Mouse (Mus musculus) CD4-positive helper T cell, adult 2 months (primary cell): Measurements from ENCODE around the gene Ano3.
"Not testable (repeated sequence)": the region's sequence is repeated elsewhere in the genome, so short reads cannot be mapped to it uniquely, and the experiment has no call there.

ENCODE experiments used
- DNase-seq: peaks from one replicate; pipeline ENCODE4 v3.0.0-alpha.2; 2012; ENCODE audit warnings: low read depth, missing footprints, low spot score

The Ano3 gene

DNA sequence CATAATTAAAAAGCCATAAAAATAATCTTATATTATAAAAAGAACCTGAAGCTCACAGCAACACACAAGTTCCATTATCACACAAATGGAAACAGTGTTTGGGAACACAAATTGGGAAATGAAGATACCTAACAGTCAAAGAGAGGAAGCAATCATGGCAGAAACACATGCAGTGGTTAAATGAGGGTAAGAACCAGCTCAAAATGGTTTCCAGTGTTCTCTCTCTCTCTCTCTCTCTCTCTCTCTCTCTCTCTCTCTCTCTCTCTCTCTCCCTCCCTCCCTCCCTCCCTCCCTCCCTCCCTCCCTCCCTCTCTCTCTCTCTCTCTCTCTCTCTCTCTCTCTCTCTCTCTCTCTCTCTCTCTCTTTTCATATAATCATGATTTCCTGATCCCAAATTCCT is at the start of gene Ano3:
Ano3 (minus strand) TSS at position 101 of the 400 bp plus-strand sequence.
- DNase-seq = not testable (repeated sequence)

DNA sequence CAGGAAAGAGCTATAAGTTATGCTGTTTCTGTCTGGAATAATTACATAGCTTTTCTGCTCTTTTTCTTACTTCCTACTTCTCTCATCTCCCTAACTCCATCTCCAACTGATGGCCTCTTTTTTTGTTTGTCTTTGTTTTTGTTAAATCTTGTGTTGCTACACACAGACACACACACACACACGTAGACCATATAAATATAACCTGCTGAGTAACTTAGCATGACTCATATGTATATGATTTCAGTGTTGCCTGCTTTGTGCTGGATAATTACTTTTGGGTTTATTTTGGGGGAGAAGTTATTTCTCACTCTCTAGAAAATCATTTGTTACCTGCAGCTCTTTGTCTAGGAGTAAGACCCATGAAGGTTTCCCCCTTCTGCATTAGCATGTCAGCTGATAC is 39.3 kb upstream of the Ano3 start:
- no peak for DNase-seq

DNA sequence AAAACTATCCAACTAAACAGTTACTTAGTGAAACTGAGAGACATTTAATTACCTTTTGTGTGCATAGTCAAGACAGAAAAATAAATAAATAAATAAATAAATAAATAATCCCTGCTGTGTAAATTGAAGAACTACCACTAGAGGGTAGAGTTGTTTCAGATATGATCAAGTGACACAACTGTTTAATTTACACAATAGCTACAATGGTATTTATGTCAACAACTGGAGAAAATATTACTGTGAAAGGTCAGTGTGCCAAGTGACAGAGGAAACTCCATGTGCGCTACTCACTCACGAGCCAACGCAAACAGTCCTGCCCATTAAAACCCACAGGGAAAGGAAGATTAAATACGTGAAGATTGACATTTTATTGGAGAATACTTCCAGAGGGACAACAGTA is 38.8 kb upstream of the Ano3 start:
- no peak for DNase-seq

DNA sequence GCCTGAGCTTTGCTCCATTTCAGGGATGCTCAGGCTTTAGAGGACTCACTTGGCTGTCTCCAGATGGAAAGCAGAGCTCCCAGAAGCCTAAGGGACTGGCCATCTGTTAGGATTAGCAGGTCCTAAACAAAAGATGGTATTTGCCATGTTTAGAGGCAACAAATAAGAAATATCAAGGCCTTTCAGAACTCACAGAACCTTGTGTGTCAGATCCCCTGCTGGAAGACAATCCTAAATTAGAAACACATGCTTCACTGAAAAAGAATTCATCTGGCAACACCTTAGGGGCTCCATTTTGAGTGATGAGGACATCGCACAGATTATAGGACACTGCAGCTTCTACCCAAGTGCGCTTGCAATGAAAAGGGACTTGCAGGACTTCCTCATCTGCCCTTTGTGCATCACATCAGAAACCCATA is 35.1 kb upstream of the Ano3 start:
- no peak for DNase-seq

DNA sequence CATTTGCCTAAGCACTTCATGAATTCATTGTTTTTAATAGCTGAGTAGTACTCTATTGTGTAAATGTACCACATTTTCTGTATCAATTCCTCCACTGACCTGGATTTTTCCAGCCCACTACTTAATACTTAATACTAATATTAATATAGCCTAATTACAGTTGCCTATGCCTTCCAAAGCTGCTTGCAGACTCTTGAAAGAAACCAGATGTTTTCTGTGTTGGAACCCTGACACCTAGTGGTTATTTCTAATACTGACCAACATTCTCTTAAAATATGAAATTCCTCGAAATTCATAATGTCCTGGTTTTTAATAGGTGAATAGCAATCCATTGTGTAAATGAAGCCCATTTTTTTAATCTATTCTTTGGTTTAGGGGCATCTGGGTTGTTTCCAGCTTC is 31.0 kb upstream of the Ano3 start:
- no peak for DNase-seq

DNA sequence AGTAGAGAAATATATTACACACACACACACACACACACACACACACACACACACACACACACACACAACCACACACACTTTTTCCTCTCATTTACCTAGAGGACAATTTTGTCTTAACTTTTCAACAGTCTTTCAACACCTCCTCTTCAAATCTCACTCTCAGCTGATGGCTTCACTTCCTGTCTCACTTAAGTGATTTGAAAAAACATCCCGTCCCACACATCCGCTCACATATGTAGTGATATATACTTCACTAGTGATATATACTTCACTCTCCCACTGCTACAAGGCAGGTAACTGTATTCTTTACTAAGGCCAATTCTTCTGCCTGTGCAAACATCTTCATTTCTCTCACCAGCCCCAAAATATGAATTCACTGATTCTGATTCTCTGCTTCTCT is 28.9 kb upstream of the Ano3 start:
- DNase-seq = no peak

DNA sequence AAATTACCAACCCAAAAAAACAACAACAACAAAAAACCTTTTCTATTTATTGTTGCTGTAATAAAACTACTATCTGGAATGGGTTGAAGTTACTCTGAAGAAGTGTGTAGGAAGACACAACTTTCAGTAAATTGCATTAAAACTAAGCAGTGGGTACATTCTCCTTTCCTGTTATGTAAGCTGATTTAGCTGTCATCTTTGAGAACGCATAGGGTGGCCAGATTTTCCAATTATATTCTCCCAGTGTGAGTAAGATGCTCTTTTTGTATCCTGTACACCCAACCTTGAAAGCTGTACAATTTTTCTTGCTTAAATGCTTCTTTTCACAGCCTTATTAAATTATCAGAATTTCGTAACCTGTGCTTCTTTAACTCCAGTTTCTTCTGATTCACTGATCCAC is 26.1 kb upstream of the Ano3 start:
- DNase-seq = no peak

DNA sequence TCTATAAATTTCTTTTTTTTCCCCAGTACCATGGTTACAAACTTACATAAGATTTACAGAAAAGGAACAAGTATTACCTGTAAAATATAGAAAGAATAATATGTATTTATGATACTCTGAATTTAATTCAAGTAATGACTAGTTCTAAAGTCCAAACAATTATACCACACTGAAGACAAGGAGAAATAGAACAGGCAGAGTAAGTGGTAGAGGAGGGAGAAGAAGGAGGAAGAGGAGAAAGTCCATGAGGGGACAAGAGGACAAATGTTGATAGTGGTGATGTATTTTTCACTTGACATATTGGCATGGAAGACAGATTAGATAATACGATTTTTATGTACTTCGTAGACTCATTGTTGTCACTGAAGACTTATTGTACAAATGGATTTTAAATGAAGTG is 19.4 kb upstream of the Ano3 start:
- DNase-seq = no peak

DNA sequence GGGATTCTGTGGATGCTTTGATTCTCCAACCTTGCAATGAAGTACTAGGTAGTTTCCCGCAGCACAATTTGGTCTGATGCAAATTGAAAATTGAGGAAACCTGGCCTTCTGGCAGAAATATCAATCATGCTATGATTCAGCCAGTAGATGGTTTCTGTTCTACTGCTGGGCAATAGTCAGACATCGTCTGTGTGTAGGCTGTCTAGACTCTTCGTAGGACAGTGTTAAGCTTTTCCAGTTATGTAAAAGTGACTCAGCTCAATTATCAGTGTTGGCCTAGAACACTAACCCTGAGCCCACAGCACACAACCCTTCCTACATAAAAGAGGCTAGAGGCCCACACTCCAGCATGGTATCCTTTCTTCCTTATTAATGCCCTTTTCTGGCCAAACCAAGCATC is 14.7 kb upstream of the Ano3 start:
- no peak for DNase-seq

DNA sequence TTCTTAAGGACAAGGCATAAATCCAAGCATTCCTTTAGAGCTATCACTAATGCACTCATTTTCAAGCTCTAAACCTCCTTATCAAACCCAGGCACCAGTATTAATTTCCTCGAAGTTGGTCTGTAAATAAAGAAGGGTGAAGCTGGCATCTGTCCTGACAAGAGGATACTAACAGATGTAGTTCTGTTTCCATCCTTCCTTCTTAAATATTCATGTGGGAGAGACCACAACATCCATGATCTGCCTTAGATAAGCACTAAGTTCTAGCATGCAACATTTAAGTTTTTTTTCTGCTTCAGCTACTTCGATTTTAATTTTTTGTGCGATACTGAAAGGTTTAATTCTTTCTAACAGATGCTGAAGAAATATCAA is 305 bp downstream of the Ano3 start:
- no peak for DNase-seq

DNA sequence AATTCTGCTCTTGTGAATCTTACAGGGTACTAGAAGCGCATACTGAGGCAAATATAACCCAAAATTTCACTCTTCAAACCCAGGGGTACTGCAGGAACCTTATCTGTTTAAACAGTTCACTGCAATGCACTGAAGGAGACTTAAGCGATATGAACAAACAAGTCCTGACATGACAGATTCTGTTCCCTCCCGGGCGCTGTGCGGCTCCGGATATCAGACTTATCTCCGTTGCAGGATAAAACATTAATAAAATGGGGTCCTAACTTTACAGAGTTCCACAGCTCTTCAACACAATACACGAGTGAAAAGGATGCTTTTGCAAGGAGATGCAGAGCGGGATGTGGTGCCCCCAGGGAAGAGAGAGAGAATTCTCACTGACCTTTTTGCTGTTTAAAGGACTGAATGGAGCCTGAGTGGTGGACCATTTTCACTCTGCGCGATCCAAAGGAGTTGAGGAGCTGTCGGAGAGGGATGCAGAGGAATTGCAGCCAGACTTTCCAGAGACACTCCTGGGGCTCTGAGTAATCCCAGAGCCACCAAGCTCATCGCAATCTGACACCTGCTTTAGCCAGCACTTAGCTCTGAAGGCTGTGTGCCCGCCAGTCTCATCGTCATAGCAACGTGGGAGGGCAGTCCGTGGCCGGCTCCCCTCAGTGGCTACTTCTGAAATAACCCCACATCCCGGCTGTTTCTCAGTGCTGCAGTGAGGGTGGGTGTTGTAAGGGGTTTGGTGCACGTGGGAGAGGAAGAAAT is 868 bp downstream of the Ano3 start:
- DNase-seq = no peak

DNA sequence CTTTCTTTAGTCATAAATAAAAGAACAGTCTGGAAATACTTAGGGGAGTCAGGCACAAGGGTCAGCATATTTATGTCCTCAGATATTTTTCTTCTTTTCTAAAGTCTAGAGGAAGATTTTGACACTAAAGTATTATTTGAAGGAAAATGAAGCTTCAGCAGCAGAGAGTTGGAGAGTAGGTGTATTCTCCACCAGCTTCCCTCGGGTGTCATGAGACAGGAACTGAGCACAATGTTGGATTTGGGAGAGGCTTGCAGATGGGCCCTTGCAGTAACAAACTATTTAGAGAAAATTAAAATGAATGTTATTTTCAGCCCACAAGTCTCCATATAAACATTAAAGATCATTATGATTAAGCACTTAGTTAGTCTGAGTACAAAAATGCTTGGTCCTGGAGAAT is 5.6 kb downstream of the Ano3 start:
- DNase-seq = no peak

DNA sequence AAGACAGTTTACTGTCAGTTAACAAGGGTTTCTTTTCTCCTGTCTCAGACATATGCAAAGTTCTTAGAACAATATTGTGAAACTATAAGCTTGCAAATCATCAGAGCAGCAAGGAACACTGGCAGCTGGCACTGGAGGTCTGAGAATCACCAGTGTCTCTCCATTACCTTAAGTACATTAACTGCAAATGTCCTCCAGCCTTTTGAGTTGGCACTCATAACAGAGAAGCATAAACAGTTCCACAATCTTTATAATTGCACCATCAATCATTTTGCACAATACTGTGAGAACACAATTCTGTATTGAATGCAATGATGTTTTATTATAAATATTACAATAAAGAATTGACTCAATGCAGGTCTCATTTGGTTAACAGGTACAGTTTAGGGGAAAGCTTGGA is 15.0 kb downstream of the Ano3 start:
- DNase-seq = no peak

DNA sequence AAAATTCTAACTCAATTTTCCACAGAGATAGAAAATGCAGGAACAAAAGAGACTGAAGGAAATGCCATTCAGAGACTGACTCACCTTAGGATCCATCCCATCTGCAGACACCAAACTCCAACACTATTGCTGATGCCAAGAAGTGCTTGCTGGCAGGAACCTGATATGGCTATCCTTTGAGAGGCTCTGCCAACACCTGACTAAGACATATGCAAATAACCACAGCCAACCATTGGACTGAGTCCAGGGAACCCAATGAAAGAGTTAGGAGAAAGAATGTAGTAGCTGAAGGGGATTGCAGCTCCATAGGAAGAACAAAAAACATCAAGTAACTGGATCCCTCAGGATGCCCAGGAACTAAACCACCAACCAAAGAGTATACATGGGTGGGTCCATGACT is 21.6 kb downstream of the Ano3 start:
- DNase-seq = no peak

DNA sequence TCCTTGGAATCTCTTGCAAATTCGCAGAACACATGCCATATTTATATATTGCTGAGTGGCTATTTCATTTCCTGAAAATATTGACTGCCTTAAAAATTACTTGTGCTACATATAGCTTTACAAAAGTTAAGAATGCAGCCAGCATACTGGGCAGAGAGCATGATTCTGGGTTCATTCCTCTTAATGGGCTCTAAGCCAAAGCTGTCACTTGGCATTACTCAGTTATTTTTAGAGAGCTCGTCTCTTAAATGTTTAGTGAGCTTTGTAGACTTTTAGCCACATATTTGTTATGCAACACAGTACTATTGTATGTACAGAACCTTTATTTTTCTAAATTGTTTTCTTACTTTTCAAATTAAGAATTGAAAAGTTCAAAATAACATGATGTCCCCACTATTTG is 41.2 kb downstream of the Ano3 start:
- DNase-seq = no peak

DNA sequence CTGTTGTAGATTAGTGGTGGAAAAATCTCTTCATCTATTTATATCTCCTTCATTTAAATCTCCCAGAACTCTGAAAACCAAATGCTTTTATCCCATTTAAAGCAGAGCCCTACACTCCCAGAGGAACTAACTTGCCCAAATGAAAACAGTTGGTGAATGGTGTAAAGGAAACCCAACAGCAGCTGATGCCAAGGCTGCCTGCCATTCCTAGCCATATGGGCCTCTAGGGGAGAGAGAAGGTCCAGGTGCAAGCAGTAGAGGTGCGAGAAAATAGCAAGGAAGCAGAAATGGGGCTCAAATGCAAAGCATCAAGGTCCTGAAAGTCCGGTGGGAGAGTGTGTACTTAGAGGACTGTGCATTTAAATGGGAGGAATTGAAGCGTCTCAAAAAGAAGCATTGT is 44.2 kb downstream of the Ano3 start:
- DNase-seq = no peak

DNA sequence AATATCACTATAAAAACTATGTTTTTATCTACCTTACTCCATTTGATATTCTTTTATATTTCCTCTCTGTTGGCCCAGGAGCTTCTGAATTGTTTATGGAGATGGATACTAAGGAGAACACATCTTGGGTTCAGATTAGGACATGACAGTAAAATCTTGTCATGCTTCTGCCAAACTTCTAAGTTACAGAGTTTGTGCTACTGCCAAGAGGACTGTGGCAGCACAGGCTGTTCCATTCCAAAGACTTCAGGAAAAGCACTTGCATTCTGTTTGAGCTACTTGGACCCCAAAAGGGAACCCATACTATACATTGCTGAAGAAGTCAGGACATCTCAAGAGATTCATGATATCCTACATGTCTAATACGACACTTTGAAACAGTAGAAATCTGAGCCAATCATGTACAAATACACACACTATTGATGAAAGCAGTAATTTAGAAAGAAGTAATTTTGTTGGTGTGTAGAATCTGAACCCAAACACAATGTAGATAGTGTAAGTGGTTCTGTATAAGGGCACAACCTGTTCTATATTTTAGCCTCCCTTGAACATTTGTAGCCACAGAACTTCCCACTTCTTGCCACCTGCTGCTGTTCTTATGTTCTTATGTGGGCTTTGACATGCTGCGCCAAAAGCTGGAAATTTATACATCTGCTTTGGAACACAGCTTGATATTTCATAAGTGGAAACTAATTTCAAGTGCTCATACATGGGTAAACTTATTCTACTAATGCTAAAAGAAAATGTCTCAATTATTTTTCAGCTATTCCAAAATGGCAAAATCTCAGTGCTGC is 54.0 kb downstream of the Ano3 start:
- no peak for DNase-seq

DNA sequence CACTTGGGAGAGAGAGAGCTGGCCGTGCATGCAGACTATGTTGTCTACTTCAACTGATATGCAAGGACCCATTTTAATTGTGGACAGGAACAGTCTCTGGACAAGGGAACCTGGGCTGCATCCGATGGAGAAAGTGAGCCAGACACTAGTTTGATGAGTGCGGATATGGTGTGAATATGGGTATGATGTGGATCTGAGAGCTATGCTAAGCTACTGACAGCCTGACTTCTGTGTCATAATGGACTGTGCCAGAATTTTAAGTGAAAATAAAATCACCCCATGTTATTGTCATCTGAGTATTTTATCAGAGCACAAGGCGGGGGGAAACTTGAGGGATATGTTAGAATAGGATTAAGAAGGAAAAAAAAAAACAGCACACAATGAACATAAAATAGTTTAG is 79.1 kb downstream of the Ano3 start:
- no peak for DNase-seq

DNA sequence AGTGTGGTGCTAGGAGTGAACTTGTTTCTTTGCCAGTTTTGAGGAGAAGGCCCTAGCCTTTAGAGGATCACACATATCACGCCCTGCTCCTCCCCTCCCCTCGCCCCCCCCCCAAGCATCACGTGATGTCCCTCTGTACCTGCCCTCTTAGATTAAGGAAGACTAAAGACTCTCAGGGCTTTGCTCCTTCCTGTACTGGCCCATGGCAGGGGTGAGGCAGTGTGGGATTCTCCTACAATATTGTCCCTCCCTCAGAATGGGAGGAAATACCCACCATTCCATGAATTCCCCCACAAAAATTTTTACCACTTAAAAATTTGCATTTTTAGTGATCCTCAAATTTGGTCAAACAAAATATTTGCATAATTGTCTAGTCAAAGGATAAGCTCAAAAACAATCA is 85.1 kb downstream of the Ano3 start:
- no peak for DNase-seq

DNA sequence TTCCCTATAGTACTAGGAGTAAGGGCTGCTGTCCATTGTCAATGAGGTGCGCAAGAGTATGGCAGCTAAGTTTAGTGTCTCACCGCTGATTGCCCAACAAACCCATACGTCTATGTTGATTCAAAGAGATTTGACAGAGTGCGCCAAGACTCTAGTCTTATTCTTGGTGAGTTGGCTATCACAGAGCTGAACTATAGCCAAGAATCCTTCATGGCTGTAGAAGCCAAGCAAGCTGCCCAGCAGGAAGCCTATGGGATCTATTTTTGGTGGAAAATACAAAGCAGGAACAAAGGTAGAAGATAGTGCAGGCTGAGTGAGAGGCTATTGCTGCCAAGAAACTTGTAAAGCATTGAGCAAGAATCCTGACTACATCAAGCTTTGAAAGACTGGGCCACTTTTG is 87.3 kb downstream of the Ano3 start:
- DNase-seq = no peak

DNA sequence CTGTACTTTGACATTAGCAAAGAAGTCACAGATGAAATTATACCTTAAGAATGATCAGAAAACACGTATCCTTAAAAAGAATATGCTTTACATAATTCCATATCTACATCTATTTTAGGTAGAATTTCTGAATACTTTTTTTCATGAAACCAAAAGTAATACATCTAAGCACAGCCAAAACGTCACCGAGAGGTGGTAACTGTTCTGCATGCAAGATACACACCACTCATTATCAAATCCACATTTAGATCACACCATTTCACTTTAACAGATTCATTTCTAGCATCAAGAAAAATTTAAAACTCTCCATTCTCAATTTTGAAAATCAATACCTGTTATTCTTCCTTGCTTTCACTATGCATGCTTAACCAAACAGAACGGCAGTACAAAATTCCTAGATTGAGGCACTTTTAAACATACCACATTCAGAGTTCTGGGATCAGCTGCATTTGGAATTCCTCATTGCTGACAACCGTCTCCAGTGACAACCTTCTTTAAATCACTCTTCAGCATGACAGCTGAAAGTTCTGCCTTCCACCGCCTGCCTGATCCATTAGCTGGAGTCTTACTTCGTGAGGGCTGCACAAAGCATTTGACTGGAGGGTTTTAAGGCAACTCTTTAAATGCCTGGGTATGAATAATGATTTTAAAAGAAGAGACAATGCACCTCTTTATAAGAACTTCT is 111.0 kb downstream of the Ano3 start:
- DNase-seq = no peak

DNA sequence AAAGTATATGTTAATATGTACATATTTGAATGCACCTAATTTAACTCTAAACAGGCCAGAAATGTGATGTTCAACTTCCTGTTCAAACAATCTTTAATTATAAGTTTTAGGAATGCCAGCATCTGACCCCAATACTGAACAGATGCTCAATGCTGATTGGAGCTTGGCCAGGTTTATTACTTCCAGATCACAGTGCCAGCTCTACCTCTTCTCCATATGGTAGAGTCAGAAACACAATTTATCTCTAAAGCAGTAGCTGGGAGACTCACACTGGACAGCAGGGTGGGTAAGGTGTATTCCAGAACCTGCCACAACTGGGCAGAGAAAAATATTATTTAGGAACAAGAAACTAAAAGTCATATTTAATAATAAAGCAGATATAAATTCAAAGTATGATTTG is 134.5 kb downstream of the Ano3 start:
- no peak for DNase-seq

DNA sequence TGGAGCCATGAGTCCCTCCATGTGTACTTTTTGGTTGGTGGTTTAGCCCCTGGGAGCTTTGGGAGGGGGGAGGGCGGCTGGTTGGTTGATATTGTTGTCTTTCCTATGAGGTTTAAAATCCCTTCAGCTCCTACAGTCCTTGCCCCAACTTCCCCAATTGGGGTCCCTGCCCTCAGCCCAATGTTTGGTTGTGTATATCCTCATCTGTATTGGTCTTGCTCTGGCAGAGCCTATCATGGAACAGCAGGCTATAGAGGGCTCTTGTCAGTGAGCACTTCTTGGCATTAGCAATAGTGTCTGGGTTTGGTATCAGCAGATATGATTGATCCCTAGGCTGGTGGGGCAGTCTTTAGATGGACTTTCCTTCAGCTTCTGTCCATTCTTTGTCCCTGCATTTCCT is 135.8 kb downstream of the Ano3 start:
- no peak for DNase-seq
